Comparison of ENCODE assay signal across 9 mouse cellular contexts in the genomic region with DNA sequence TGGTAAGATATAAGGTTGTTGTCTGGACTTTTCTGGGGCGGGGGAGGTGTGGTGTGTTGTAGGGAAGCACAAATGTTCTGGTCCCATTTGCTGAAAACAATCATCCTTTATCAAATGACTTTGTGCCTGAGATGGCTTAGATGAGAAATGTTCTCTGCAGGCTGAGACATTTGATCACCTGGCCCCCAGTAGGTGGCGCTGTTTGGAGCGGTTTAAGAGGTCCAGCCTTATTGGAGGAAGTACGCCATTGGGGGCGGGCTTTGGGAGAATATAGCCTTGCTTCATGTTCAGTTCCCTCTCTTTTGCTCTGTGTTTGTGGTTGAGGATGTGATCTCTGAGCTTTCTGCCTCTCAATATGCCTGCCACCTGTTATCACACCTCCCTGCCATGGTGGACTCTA. TPM values are rescaled to one million over a fixed set of nuclear protein-coding genes. Genes with fewer than 3 reads are reported as not detected.
DNase-seq lines count a peak whose midpoint lies in the region; ATAC-seq and TF ChIP-seq lines count a peak whose summit lies in the region.
"Had no signal": no experiment of that assay in that cellular context is flagged by ENCODE, and none has a peak within 500 bp of the region (broad histone marks: within the 10 kb centered on the region; RNA-seq: fewer than 3 reads in every experiment).

No protein-coding gene starts in this region.

- H3K27me3 ChIP-seq in kidney, embryonic 14.5 days (ENCODE audit: control insufficient read depth, insufficient read depth, low read length), result no peaks in the 10 kb centered on the region
- H3K27me3 ChIP-seq in testis, adult 2 months (ENCODE audit: control insufficient read depth, insufficient read depth, low read length), result no peaks in the 10 kb centered on the region
- H3K27me3 ChIP-seq in hindbrain, embryonic 14.5 days (ENCODE audit: control insufficient read depth, insufficient read depth, low read length), result no peaks in the 10 kb centered on the region

- no peaks in the 10 kb centered on the region for H3K36me3 ChIP-seq in kidney, embryonic 14.5 days (ENCODE audit: control insufficient read depth, insufficient read depth, low read length)
- H3K36me3 ChIP-seq in testis, adult 2 months (ENCODE audit: control insufficient read depth, insufficient read depth, low read length), result no peaks in the 10 kb centered on the region
- H3K36me3 ChIP-seq in hindbrain, embryonic 14.5 days (replicated peaks; ENCODE audit: control insufficient read depth, insufficient read depth), result no peaks in the 10 kb centered on the region

- WGBS in kidney, embryonic 14.5 days, result 57% methylated on average over 5 of the region's 5 CpGs
- WGBS in hindbrain, embryonic 14.5 days, result 58% methylated on average over 5 of the region's 5 CpGs

- H3K4me1 ChIP-seq in kidney, embryonic 14.5 days (ENCODE audit: control insufficient read depth, insufficient read depth, low read length), result no peaks in the 10 kb centered on the region
- no peaks in the 10 kb centered on the region for H3K4me1 ChIP-seq in cortical plate, adult 2 months (ENCODE audit: control insufficient read depth, insufficient read depth, low read length)
- no peaks in the 10 kb centered on the region for H3K4me1 ChIP-seq in testis, adult 2 months (ENCODE audit: control insufficient read depth, insufficient read depth, low read length)
- no peaks in the 10 kb centered on the region for H3K4me1 ChIP-seq in hindbrain, embryonic 14.5 days (replicated peaks; ENCODE audit: control insufficient read depth, insufficient read depth, low read length)

- H3K27ac ChIP-seq in kidney, embryonic 14.5 days (ENCODE audit: low read depth, low read length), result no peak overlapping the region
- H3K27ac ChIP-seq in cortical plate, adult 2 months (ENCODE audit: insufficient read depth, low read length), result no peak overlapping the region
- no peak overlapping the region for H3K27ac ChIP-seq in testis, adult 2 months (ENCODE audit: control insufficient read depth, insufficient read depth, low read depth, low read length)
- H3K27ac ChIP-seq in hindbrain, embryonic 14.5 days, result no peak overlapping the region

- H3K9ac ChIP-seq in kidney, embryonic 14.5 days (ENCODE audit: low read depth, low read length), result no peak overlapping the region
- H3K9ac ChIP-seq in hindbrain, embryonic 14.5 days, result no peak overlapping the region

- H3K4me3 ChIP-seq in kidney, embryonic 14.5 days (ENCODE audit: low read length), result no peak overlapping the region
- H3K4me3 ChIP-seq in cortical plate, adult 2 months (ENCODE audit: insufficient read depth, low read length), result no peak overlapping the region
- H3K4me3 ChIP-seq in testis, adult 2 months (ENCODE audit: control insufficient read depth, low read depth, low read length), result no peak overlapping the region
- H3K4me3 ChIP-seq in hindbrain, embryonic 14.5 days (replicated peaks; ENCODE audit: low read length), result no peak overlapping the region

- no peak for ATAC-seq in kidney, embryonic 14.5 days (ENCODE audit: low FRiP score, low TSS enrichment)
- ATAC-seq in hindbrain, embryonic 14.5 days (ENCODE audit: low FRiP score), result no peak

- H3K4me2 ChIP-seq in kidney, embryonic 14.5 days (replicated peaks; ENCODE audit: low read depth, low read length), result no peak overlapping the region
- H3K4me2 ChIP-seq in hindbrain, embryonic 14.5 days (replicated peaks), result no peak overlapping the region

- TF ChIP-seq CTCF in cortical plate, adult 2 months (IDR thresholded peaks at IDR 0.05; ENCODE audit: extremely low read depth, insufficient read depth, low read length), result peak; percentile 30; the same call in 1 of the 2 replicates
- TF ChIP-seq CTCF in testis, adult 2 months (IDR thresholded peaks at IDR 0.05; ENCODE audit: control insufficient read depth, insufficient read depth, insufficient replicate concordance, low read depth, low read length), result peak; percentile 74; the same call in 1 of the 2 replicates

- no peaks in the 10 kb centered on the region for H3K9me3 ChIP-seq in kidney, embryonic 14.5 days (ENCODE audit: control insufficient read depth, low read length)
- no peaks in the 10 kb centered on the region for H3K9me3 ChIP-seq in hindbrain, embryonic 14.5 days (ENCODE audit: control insufficient read depth, low read length)

- peak; percentile 36 for DNase-seq in kidney, postnatal 10 days
- peak; percentile 76 for DNase-seq in ZHBTc4 (ENCODE audit: low read depth, low spot score)
- no peak for DNase-seq in urinary bladder, postnatal 10 days (ENCODE audit: low spot score)
- DNase-seq in hindbrain, embryonic 14.5 days (ENCODE audit: low spot score), result no peak
- DNase-seq in left cerebral cortex, adult 18-20 months (ENCODE audit: low spot score in 2 of 2), result no peak

- no peak for TF ChIP-seq POLR2A in cortical plate, adult 2 months (IDR thresholded peaks at IDR 0.05; ENCODE audit: extremely low read depth, insufficient read depth, low read length)
- TF ChIP-seq POLR2A in testis, adult 2 months (IDR thresholded peaks at IDR 0.05; ENCODE audit: control insufficient read depth, low read depth, low read length), result no peak

RNA-seq across cellular contexts. Expression of gene Gm11983, which starts 44.2 kb away (rescaled TPM):
- not detected in 2 replicates for polyA plus RNA-seq in kidney, embryonic 14.5 days (2014; fragmentation: Nextera tagmentation; extraction: Ambion mirVana)
- 0.08 TPM in 1 of 2 replicates, not detected in the other for polyA plus RNA-seq in cortical plate, adult 2 months (2012; rRNA removed)
- not detected in 2 replicates for polyA plus RNA-seq in testis, adult 2 months (2012; rRNA removed)
- polyA plus RNA-seq in hindbrain, embryonic 14.5 days (2014; fragmentation: Nextera tagmentation; extraction: Ambion mirVana), result not detected in 2 replicates
- total RNA-seq in left cerebral cortex, adult 18-20 months (2021), result not detected
- polyA plus RNA-seq: embryonic facial prominence, embryonic 11.5 days had no signal

Comparison
In these comparisons a context has a peak if more than half of its experiments do, and no peak if none do; other contexts are left out.
1. DNase-seq: peak in kidney, postnatal 10 days (single experiment) and ZHBTc4 (single experiment); none in urinary bladder, postnatal 10 days (single experiment), hindbrain, embryonic 14.5 days (single experiment) and left cerebral cortex, adult 18-20 months (0 of 2).